Comparison of ENCODE assay signal across 21 mouse cellular contexts in genomic region chr5:98882096-98882495, GRCm38 (mm10). TPM values are rescaled to one million over a fixed set of nuclear protein-coding genes. Genes with fewer than 3 reads are reported as not detected.
"Had no signal": no experiment of that assay in that cellular context is flagged by ENCODE, and none has a peak within 500 bp of the region (broad histone marks: within the 10 kb centered on the region; RNA-seq: fewer than 3 reads in every experiment).

No protein-coding gene starts in this region.

- H3K4me1 ChIP-seq: intestine, embryonic 15.5 days; liver, embryonic 12.5 days; liver, embryonic 15.5 days; lung, embryonic 15.5 days; megakaryocyte, embryonic 14.5 days; midbrain, embryonic 10.5 days; midbrain, embryonic 13.5 days; neural tube, embryonic 13.5 days; stomach, embryonic 15.5 days had no signal

- H3K36me3 ChIP-seq: intestine, embryonic 15.5 days; liver, embryonic 12.5 days; liver, embryonic 15.5 days; lung, embryonic 15.5 days; midbrain, embryonic 10.5 days; midbrain, embryonic 13.5 days; neural tube, embryonic 13.5 days; stomach, embryonic 15.5 days had no signal

- ATAC-seq: intestine, embryonic 15.5 days; liver, embryonic 12.5 days; midbrain, embryonic 13.5 days; midbrain, embryonic 16.5 days had no signal

- DNase-seq: layer of hippocampus, postnatal 36 days; lung, adult 18-20 months; lung, postnatal 10 days; lung, postnatal 36 days; retina, postnatal 1 day; right cerebral cortex, postnatal 25 days; spleen, adult 18-20 months; thymus, postnatal 25 days had no signal

- H3K27ac ChIP-seq: intestine, embryonic 15.5 days; kidney, postnatal 0 days; left cerebral cortex, adult 2 months; liver, embryonic 12.5 days; liver, embryonic 15.5 days; lung, embryonic 15.5 days; midbrain, embryonic 10.5 days; midbrain, embryonic 13.5 days; neural tube, embryonic 13.5 days; stomach, embryonic 15.5 days had no signal

- H3K9me3 ChIP-seq: intestine, embryonic 15.5 days; liver, embryonic 12.5 days; liver, embryonic 15.5 days; lung, embryonic 15.5 days; megakaryocyte, embryonic 14.5 days; midbrain, embryonic 10.5 days; midbrain, embryonic 13.5 days; neural tube, embryonic 13.5 days; stomach, embryonic 15.5 days had no signal

- H3K4me3 ChIP-seq: intestine, embryonic 15.5 days; left cerebral cortex, adult 2 months; liver, embryonic 12.5 days; liver, embryonic 15.5 days; lung, embryonic 15.5 days; megakaryocyte, embryonic 14.5 days; midbrain, embryonic 10.5 days; midbrain, embryonic 13.5 days; myocyte; neural tube, embryonic 13.5 days; stomach, embryonic 15.5 days had no signal

- H3K9ac ChIP-seq: intestine, embryonic 15.5 days; liver, embryonic 12.5 days; liver, embryonic 15.5 days; lung, embryonic 15.5 days; midbrain, embryonic 13.5 days; neural tube, embryonic 13.5 days; stomach, embryonic 15.5 days had no signal

- H3K4me2 ChIP-seq: intestine, embryonic 15.5 days; liver, embryonic 12.5 days; liver, embryonic 15.5 days; lung, embryonic 15.5 days; midbrain, embryonic 13.5 days; neural tube, embryonic 13.5 days; stomach, embryonic 15.5 days had no signal

- H3K27me3 ChIP-seq: intestine, embryonic 15.5 days; liver, embryonic 12.5 days; liver, embryonic 15.5 days; lung, embryonic 15.5 days; megakaryocyte, embryonic 14.5 days; midbrain, embryonic 13.5 days; neural tube, embryonic 13.5 days; stomach, embryonic 15.5 days had no signal

RNA-seq across cellular contexts. Expression of gene Bmp3, which starts 27.9 kb away (rescaled TPM):
- polyA plus RNA-seq: myocyte had no signal
